Mouse (Mus musculus) hindbrain, postnatal 0 days (tissue): Measurements from ENCODE around the gene Plcg1. TPM values are rescaled to one million over a fixed set of nuclear protein-coding genes. Genes with fewer than 3 reads are reported as not detected.

ENCODE experiments used
- ATAC-seq: fragments of 200-750 bp; cut with Nextera tagmentation; 2 replicates; pipeline ENCODE4 v1.8.0; 2017; ENCODE audit warnings: mild to moderate bottlenecking, moderate TSS enrichment, moderate library complexity
- DNase-seq: peaks from one replicate; pipeline ENCODE4 v3.0.0-alpha.2; 2015; ENCODE audit warnings: low spot score
- H3K27ac ChIP-seq: fragments of 300-500 bp; sonication (generic); 2 replicates; pipeline ENCODE4 v1.5.1; 2014; ENCODE audit warnings: mild to moderate bottlenecking
- H3K27me3 ChIP-seq: fragments of 300-500 bp; sonication (generic); 2 replicates; pipeline ENCODE4 v1.6.1; 2014; ENCODE audit warnings: low read length, mixed read lengths; ENCODE audit not compliant: insufficient read depth
- H3K36me3 ChIP-seq: fragments of 300-500 bp; sonication (generic); 2 replicates; pipeline ENCODE4 v1.6.1; 2014; ENCODE audit warnings: low read length, mixed read lengths; ENCODE audit not compliant: insufficient read depth
- H3K4me1 ChIP-seq: fragments of 300-500 bp; sonication (generic); 2 replicates; pipeline ENCODE4 v1.6.1; 2014; ENCODE audit warnings: antibody characterized with exemption, low read length, mixed read lengths; ENCODE audit not compliant: insufficient read depth
- H3K4me2 ChIP-seq: fragments of 300-500 bp; sonication (generic); 2 replicates; pipeline ENCODE4 v1.6.1; 2014; ENCODE audit warnings: low read depth, mild to moderate bottlenecking, low read length, moderate library complexity, mixed read lengths
- H3K4me3 ChIP-seq: fragments of 300-500 bp; sonication (generic); 2 replicates; pipeline ENCODE4 v1.5.1; 2014; ENCODE audit warnings: low read length
- H3K9ac ChIP-seq: fragments of 300-500 bp; sonication (generic); replicated peaks from 2 replicates; pipeline ENCODE4 v1.6.1; 2014; ENCODE audit warnings: mild to moderate bottlenecking, low read length, moderate library complexity, mixed read lengths
- H3K9me3 ChIP-seq: fragments of 300-500 bp; sonication (generic); 2 replicates; pipeline ENCODE4 v1.6.1; 2016; ENCODE audit warnings: low read length, mixed read lengths
- CTCF ChIP-seq: IDR thresholded peaks from 2 replicates; pipeline ENCODE4 v1.5.1; 2016; ENCODE audit warnings: antibody characterized with exemption, control low read depth, low read depth
- WGBS: fragments of 180-500 bp; shearing (Covaris S2); extraction: QIAGEN DNeasy Blood & Tissue Kit; methylation state at CpG from one replicate; pipeline ENCODE4 v1.1.7; 2014; 5-methylcytosine and 5-hydroxymethylcytosine counted together
- polyA plus RNA-seq: library from polyadenylated mRNA; unstranded; fragments of >200 nt; fragmentation: Nextera tagmentation; extraction: Ambion mirVana; gene quantifications from 2 replicates; pipeline ENCODE4 v1.2.1, GENCODE M21; 2015
- total RNA-seq: library from RNA; depleted of rRNA; stranded (reverse); fragments of >200 nt; gene quantifications from 2 replicates; pipeline ENCODE4 v1.2.3, GENCODE M21; 2014; rRNA removed

Gene Plcg1
- total RNA-seq (111 and 185 TPM in 2 replicates), polyA plus RNA-seq (39.8 and 40.5 TPM in 2 replicates)

- 0% methylated on average over 37 of the region's 99 CpGs for WGBS
- ATAC-seq, result peak; percentile 95
- no peaks in the 10 kb centered on the region for H3K9me3 ChIP-seq
- H3K4me1 ChIP-seq, result peaks cover 38% of the 10 kb centered on the region
- H3K27me3 ChIP-seq, result no peaks in the 10 kb centered on the region
- H3K36me3 ChIP-seq, result no peaks in the 10 kb centered on the region
- H3K9ac ChIP-seq, result peak within 1 kb of the TSS; percentile 88
- TF ChIP-seq CTCF, result no peak
- peak within 1 kb of the TSS; percentile 92 for H3K27ac ChIP-seq
- H3K4me3 ChIP-seq, result peak within 1 kb of the TSS; percentile 62
- peak within 1 kb of the TSS; percentile 85 for H3K4me2 ChIP-seq
- DNase-seq, result peak; percentile 97
Observed at GRCm38 (mm10) chr2:160731117-160731838, at the start of gene Plcg1. Plcg1 (plus strand) TSS chr2:160731300.

- ATAC-seq, result no peak
- WGBS, result 61% methylated on average over 5 of the region's 5 CpGs
- Histone ChIP-seq H3K27me3 (no peaks in the 10 kb centered on the region), H3K9ac (no peak overlapping the region), H3K9me3 (no peaks in the 10 kb centered on the region), H3K4me1 (no peaks in the 10 kb centered on the region), H3K27ac (no peak overlapping the region), H3K4me3 (no peak overlapping the region), H3K4me2 (no peak overlapping the region), H3K36me3 (peaks cover 38% of the 10 kb centered on the region)
- TF ChIP-seq CTCF, result no peak
- DNase-seq, result no peak
Observed at GRCm38 (mm10) chr2:160700271-160700670, 30.8 kb upstream of the Plcg1 start.

- Histone ChIP-seq H3K4me3 (no peak overlapping the region), H3K4me2 (no peak overlapping the region), H3K27me3 (no peaks in the 10 kb centered on the region), H3K9me3 (no peaks in the 10 kb centered on the region), H3K9ac (no peak overlapping the region), H3K36me3 (peaks cover 41% of the 10 kb centered on the region), H3K4me1 (no peaks in the 10 kb centered on the region), H3K27ac (no peak overlapping the region)
- DNase-seq, result no peak
- no peak for ATAC-seq
- no peak for TF ChIP-seq CTCF
- 86% methylated on average over 3 of the region's 3 CpGs for WGBS
Observed at GRCm38 (mm10) chr2:160701603-160702002, 29.5 kb upstream of the Plcg1 start.

- no peaks in the 10 kb centered on the region for H3K27me3 ChIP-seq
- no peak overlapping the region for H3K4me2 ChIP-seq
- H3K9ac ChIP-seq, result no peak overlapping the region
- H3K36me3 ChIP-seq, result peaks cover 47% of the 10 kb centered on the region
- H3K4me3 ChIP-seq, result no peak overlapping the region
- H3K9me3 ChIP-seq, result no peaks in the 10 kb centered on the region
- TF ChIP-seq CTCF, result no peak
- H3K4me1 ChIP-seq, result no peaks in the 10 kb centered on the region
- no peak for ATAC-seq
- H3K27ac ChIP-seq, result no peak overlapping the region
- DNase-seq, result no peak
Observed at GRCm38 (mm10) chr2:160702824-160703223, 28.3 kb upstream of the Plcg1 start.

- H3K36me3 ChIP-seq, result peaks cover 23% of the 10 kb centered on the region
- H3K4me3 ChIP-seq, result no peak overlapping the region
- ATAC-seq, result no peak
- WGBS, result 73% methylated on average over 3 of the region's 3 CpGs
- no peak for DNase-seq
- H3K27ac ChIP-seq, result no peak overlapping the region
- no peaks in the 10 kb centered on the region for H3K4me1 ChIP-seq
- no peaks in the 10 kb centered on the region for H3K9me3 ChIP-seq
- H3K4me2 ChIP-seq, result no peak overlapping the region
- TF ChIP-seq CTCF, result no peak
- H3K9ac ChIP-seq, result no peak overlapping the region
- no peaks in the 10 kb centered on the region for H3K27me3 ChIP-seq
Observed at GRCm38 (mm10) chr2:160707673-160708072, 23.4 kb upstream of the Plcg1 start.

GRCm38 (mm10) chr2:160715463-160716030 lies 15.6 kb upstream of the Plcg1 start:
- no peak overlapping the region for H3K9ac ChIP-seq
- WGBS, result 47% methylated on average over 4 of the region's 4 CpGs
- ATAC-seq (peak; percentile 55), DNase-seq (peak; percentile 62)
- no peak overlapping the region for H3K4me3 ChIP-seq
- H3K4me2 ChIP-seq, result no peak overlapping the region
- H3K9me3 ChIP-seq, result no peaks in the 10 kb centered on the region
- peaks cover 40% of the 10 kb centered on the region for H3K36me3 ChIP-seq
- H3K27me3 ChIP-seq, result no peaks in the 10 kb centered on the region
- H3K4me1 ChIP-seq, result no peaks in the 10 kb centered on the region
- peak overlapping the region; percentile 34 for H3K27ac ChIP-seq
- TF ChIP-seq CTCF, result peak; percentile 51

GRCm38 (mm10) chr2:160717269-160717668 lies 13.8 kb upstream of the Plcg1 start:
- peak; percentile 75 for TF ChIP-seq CTCF
- peaks cover 46% of the 10 kb centered on the region for H3K36me3 ChIP-seq
- no peaks in the 10 kb centered on the region for H3K9me3 ChIP-seq
- ATAC-seq (no peak), DNase-seq (peak; percentile 78)
- WGBS, result 75% methylated on average over 5 of the region's 5 CpGs
- no peak overlapping the region for H3K9ac ChIP-seq
- no peaks in the 10 kb centered on the region for H3K27me3 ChIP-seq
- no peaks in the 10 kb centered on the region for H3K4me1 ChIP-seq
- no peak overlapping the region for H3K4me3 ChIP-seq
- H3K4me2 ChIP-seq, result no peak overlapping the region
- H3K27ac ChIP-seq, result no peak overlapping the region
